Mouse (Mus musculus): ENCODE measurements around the gene Pate4.
"Not testable (repeated sequence)": the region's sequence is repeated elsewhere in the genome, so short reads cannot be mapped to it uniquely, and the experiment has no call there.

Pate4 gene

DNA sequence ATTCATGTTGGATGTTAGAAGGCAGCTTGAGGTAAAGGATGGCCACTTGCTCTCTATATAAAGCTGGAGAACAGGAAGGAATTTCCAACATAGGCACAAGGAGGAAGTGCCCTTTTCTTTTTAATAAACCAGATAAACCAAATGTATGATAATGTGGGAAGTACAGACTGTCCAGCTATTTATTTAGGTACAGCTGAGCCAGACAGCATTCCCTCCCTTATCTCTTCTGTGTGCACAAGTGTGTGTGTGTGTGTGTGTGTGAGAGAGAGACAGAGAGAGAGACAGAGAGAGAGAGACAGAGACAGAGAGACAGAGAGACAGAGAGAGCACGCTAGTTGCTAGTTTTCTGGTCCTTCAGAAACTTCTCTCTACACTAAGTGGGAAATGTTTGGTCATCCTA, at the start of gene Pate4:
Gene Pate4, minus strand, starts transcription at position 101 of the 400 bp plus-strand sequence.
- no peak for DNase-seq (ENCODE audit: low read depth, low spot score)

DNA sequence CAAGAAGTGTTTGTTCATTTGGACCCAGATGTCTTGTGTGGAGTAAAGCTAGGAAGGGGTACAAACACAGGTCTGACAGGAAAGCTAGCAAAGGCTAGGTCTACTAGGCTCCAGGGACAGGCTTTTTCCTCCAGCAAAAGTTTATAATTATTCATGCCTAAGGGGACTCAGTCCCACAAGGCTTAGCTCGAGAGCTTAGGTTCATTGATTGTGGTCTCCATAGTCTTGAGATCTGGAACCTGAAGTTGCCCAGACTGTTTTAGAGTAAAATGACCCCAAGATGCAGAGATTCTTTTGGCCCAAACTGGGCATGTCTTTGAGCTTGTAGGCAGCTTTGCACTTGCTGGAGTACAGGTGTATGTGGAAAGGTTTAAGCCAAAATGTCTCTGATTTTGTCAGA, 36.4 kb upstream of the Pate4 start, which contains the start of gene Pate3:
Gene Pate3, minus strand, starts transcription at position 101 of the 400 bp plus-strand sequence.
- no peak for DNase-seq (ENCODE audit: low read depth, low spot score)

DNA sequence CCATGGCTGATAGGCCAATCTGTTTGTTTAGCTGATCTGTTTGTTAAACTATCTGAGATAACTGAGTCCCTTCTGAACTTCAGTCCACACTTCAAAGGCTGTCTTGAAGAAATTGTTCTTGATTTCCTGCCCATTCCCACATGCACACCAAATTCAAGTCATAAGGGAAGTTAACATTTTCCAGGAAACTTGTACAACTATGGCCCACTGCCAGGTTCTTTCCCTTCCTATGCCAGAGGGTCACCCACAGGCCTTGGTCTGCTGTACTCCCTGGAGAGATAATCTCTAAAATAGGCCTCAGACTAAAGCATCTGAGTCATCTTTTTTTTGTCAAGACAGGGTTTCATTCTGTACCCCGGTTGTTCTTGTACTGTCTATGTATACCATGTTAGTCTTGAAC, 21.2 kb upstream of the Pate4 start:
- DNase-seq (ENCODE audit: low read depth, low spot score): no peak

DNA sequence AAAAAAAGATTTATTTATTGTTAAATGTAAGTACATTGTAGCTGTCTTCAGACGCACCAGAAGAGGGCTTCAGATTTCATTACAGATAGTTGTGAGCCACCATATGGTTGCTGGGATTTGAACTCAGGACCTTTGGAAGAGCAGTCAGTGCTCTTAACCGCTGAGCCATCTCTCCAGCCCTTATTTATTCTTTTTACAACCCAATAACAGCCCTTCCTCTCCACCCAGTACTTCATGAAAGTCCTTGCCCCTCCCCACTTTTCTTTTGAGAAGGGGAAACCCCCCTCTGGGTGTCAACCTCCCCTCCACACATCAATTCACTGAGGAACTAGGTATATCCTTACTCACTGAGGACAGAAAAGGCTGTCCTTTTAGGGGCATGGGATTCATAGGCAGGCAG, 5.0 kb upstream of the Pate4 start:
- not testable (repeated sequence) for DNase-seq (ENCODE audit: low read depth, low spot score)

DNA sequence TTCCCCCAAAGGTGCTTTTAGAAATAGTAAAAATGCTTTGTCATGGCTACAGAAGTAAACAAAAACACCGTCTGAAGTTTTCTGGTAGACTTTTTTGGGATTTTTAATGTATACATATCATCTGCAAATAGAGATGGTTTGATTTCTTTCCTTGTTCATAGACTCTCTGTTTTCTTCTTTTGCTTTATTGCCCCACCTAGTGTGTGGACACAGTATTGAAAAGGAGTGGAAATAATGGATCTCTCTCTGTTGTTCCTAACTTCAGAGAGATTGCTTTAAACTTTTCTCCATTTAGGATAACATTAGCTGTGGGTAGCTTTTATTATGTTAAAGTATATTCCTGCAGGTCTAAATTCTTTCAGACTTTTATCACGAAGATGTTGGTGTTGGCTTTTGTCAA, 2.3 kb upstream of the Pate4 start:
- DNase-seq (ENCODE audit: low read depth, low spot score): peak; percentile 2

DNA sequence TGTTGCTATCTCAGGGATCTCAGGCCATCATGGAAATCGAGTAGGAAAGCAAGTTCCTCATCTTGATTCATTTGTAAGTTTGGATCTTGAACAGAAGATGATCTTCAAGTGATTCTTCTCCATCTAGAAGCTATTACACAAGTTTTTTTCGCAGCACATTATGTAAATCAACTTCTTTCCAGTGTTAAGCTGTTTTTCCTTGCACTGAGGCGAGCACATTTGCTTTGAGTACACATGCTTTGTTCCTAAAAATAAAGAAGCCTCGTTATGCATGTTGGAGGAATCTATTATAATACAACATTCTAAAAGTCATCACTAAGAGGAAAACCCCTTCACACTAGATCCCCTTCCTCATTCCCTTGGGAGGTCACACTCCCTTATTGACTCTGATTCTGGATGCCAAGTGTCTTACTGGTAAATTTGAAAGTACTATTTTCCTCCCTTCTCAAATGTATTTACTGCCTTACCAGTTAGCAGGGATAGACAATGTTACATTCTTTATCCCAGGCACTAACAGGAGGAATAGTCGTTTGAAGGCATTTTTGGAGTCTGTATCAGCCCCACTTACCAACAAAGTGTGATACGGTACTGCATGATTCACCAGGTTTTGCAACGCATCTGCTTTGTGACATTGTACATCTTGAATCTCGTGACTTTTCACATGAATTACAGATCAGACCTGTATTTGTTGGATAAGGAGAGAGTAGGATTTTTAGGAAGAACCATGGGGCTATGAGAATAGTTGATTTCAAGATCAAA, 3.9 kb downstream of the Pate4 start:
- no peak for DNase-seq (ENCODE audit: low read depth, low spot score)

DNA sequence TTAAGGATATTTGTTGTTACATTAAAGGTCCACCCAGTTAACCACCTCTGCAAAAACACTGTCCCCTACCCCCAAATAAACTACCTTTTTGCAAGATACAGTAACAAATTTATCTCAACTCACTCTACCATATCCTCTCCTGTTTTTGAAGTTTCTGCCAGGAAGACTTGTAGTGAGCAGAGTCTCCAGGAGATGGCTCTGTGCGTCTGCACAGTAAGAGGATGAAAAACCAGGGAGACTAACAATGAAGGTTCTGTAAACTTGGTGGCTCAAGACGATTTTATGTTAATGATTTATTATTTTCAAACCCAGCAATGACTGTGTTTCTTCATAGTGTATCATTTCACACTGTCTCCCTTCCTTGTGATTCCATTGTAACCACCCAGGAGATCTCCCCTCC, 18.8 kb downstream of the Pate4 start:
- DNase-seq (ENCODE audit: low read depth, low spot score): peak; percentile 33

DNA sequence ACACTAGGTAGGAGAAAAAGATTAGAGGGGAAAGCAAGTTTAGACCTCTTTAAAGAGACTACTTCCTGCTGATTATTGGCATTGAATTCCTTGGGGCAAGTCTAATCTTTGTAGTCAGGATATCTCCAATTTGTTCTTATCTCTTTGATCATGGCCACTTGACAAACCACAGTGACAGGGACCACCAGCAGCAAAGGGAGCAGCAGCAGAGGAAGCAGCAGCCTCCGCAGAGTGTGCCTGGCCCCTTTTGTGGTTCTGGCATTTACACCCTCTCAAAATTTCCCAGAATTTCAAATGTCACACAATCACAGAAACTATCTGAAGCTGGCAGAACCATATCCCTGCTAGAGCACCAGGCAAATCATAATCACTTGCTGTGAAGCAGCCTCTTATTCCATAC, 24.1 kb downstream of the Pate4 start:
- no peak for DNase-seq (ENCODE audit: low read depth, low spot score)

DNA sequence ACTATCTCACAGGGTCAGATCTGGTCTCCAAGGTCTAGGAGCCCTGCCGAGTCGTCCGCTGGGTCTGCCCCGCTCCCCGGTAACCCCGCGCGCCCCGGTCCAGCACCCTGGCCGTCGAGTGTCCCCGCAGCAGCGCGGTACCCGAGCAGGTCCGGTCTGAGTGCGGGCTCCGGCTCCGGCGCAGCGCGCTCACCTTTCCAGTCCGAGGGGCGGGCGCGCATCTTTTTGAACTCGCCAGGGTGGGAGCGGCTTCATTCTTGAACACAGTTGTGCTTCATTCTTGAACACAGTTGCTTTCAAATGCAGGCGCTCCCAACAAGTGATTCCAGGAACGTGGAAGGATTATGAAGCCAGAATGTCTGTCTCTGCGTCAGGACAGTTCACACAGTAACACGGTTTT, 37.3 kb downstream of the Pate4 start:
- DNase-seq (ENCODE audit: low read depth, low spot score): no peak

DNA sequence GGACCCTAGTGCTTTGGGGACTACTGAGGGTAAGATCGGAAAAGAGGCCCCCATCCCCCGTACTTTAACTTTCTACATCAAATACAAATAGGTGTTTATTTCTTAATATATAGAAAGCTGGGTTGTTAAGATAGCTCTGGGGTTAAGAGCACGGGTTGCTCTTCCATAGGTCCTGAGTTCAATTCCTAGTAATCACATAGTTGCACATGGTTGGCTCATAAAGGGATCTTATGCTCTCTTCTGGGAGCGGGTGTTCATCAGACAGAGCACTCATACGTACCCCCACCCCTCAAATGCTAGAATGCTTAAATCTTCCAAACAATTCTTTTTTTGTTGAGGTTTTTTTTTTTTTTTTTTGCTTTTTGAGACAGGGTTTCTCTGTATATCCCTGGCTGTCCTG, 41.1 kb downstream of the Pate4 start:
- no peak for DNase-seq (ENCODE audit: low read depth, low spot score)

DNA sequence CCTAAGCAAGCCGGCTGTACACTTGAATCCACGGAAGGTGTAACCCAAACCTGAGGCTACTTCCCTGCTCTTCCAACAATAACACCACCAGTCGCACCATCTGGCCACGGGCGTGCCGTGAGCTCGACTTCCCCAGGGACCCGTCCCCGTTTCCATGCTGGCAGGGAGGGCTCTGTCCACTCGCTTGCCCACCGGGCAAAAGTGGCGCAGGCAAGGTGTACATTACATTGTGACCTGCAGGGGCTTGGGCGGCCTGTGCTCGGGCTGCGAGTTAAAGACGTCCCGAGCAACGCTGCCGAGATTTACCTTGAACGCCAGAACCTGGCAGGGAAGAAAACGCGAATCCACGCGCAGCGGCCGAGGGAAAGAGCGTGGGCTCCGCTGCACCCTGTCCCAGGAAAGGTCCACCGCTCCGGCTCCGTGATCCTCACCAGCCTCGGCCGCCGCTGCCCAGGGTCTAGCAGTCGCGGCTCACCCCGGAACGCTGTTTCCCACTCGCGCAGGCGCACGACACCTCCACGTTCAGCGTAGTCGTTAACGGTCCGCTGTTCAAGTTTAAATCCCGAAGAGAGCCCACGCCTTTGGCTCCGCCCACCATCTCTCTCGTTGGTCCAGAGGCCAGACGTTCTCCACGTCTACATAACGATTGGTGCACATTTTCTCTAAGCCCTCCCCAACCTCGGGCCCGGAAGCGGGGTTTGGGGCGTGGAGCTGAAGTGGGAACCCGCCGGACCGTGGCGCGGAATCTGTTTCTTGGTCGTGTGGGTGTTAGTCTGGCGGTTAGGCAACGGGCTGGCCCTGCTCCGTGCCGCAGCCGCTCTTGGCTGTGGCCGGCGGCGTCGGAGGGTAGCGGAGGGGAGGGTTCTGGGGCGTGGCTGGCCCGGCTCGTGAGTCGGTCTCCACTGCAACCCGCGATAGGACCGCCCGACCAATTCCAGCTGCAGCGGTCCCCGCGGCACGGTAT, 41.9 kb downstream of the Pate4 start, which contains the start of the genes Pate2 and Hyls1:
Gene Pate2, plus strand, starts transcription at position 714 of the 964 bp plus-strand sequence.
Gene Hyls1, minus strand, starts transcription at position 828 of the 964 bp plus-strand sequence.
- DNase-seq (ENCODE audit: low read depth, low spot score): peak; percentile 97

DNA sequence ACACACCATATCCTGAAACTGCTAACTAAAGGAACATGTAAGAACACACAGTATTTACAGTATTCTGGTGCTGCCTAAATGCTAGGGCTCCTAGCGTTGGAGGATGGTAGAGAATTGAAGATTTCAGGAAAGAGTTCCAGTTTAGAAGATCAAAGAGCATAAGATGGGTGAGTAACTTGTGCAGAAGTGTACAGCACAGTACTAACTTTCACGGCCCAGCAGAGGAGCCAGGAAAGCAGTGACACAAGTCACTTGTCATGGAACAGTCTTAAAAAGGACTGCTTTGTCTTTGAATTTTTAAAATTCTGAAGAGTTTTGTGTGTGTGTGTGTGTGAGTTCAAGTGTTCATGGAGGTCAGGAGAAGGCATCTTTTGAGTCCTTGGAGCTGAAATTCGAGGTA, 43.7 kb downstream of the Pate4 start:
- no peak for DNase-seq (ENCODE audit: low read depth, low spot score)

DNA sequence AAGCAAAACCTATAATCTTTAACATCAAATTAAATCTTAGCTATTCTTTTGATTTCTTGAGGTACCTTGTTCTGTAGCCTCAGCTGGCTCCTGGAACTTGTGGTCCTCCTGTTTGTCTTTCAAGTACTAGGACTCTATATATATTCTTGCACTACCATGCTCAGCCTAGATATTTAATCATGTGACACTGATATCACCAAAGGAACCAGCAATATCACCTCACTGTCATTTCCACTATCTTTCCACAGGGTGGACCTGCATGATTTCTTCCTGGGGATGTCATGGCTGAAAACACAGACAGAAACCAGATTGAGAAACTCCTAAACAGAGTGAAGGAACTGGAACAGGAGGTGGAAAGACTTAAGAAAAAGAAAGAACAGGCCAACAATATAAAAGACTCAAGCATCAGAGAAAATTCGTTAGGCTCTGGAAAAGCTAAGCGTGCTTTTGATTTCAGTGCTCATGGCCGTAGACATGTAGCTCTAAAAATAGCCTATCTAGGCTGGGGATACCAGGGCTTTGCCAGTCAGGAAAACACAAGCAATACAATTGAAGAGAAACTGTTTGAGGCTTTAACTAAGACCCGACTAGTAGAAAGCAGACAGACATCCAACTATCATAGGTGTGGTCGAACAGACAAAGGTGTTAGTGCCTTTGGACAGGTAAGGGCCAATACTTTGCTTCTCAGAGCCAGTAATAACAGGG, 47.1 kb downstream of the Pate4 start:
- no peak for DNase-seq (ENCODE audit: low read depth, low spot score)

DNA sequence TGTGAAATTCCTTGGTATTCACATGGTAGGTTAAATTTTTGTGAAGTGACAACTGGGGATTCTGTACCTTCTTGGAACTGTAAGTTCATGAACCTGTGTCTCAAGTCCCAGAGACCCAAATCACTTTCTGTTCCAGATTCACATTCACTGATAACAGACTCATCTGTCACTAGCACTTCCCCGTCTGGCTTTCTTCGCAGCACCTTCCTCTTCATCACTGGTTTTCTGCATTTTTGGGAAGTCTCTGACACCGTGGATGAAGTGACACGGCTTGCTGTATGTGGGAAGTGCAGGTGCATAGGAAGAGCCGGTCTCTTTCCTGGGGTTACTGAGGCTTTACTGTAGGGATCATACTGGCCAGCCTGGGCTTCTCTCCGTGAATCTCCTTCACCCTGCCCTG, 50.2 kb downstream of the Pate4 start:
- no peak for DNase-seq (ENCODE audit: low read depth, low spot score)

DNA sequence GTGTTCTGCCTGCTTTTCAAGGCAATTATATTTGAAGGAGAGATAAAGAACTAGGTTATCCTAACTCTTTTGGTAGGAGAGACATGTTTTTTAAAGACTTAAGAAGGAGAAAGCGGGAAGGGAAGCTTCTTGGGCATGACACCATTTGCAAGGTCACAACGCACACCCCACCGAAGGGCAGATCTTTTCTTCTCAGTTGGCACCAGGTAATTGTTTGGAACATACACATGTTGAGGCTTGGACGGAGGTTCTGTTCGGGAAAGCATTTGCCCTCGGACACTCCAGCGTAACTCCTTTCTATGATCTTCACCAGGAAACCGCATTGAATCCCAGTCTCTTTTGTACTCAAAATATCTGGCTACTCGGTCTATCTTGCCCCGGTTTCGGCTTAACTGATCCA, 50.7 kb downstream of the Pate4 start:
- no peak for DNase-seq (ENCODE audit: low read depth, low spot score)

DNA sequence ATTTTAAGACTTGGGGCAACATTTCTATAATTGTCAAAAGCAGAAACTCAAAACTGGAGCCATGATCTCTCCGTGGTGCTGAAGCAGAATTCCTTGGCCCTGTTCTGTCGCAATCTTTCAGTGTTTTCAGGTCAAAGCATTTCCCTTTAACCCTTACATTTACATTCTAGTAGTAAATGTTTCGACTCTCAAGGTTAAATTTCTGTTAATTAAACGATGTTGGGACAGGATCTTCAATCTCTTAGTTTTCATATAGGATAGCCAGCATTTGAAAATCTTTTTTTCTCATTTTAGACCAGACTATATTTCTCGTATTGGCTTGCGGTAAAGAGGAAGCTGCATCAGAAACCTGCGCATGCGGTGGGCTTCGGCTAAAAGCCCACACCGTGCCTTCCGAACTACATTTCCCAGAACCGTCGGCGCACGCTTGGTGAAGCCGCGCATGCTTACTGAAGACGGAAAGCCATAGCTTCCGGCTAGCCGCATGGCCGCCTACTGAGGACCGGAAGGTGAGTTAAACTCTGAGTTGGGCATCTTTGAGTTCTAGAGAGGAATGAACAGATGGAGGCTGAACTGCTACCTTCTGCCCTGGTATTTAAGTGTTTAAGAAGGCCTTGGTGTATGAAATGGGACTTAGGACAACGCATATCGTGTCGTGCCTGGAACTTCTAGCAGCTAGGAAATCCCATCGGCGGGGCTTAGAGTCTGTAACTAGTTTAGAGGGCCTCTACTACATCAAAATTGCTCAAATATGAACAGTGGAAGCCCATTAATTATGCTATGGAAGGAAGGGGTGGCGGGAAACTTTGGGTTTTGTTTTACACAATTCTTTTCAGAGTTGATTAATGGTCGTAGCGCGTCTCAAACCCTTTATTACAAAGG, 52.5 kb downstream of the Pate4 start:
- DNase-seq (ENCODE audit: low read depth, low spot score): peak; percentile 95

DNA sequence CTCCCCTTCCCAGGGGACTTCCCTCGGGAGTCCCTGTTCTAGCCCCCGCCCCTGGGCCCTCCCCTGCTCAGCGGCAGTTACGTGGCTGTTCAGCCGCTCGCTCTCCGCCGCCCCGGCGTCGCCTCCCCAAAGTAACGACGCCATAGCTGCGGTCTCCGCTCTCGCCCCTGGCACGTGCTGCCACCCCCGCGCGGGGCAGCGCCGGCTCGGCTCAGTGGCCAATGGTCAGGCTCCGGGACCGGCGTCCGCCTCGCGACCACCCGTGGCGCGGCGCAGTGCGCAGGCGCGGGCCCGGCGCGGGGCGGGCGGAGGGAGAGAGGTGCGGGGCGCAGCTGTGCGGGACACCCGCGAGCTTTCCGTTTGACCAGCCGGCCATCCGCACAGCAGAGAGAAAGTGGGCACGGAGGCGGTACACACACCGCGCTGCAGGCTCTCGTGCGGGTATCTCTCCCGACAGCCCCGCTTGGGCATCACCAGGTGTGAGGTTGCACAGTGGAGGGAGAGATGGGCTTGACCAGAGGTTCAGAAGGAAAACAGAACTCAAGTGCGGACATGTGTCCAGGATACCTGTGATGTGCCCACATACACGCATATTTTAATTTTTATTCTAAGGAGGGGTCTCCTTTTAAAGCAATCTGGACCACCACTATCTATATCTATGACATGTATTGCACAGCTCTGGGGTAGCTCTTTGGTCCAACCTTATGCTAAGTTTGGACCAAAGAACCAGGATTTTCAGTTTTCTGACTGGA, 53.3 kb downstream of the Pate4 start, which contains the start of the genes Ddx25 and Pus3:
Gene Ddx25, minus strand, starts transcription at position 272 of the 752 bp plus-strand sequence.
Gene Pus3, plus strand, starts transcription at position 339 of the 752 bp plus-strand sequence.
- peak; percentile 78 for DNase-seq (ENCODE audit: low read depth, low spot score)

Measured in mesoderm, embryonic 11.5 days (tissue).